Mouse (Mus musculus) heart, embryonic 13.5 days (tissue): ENCODE measurements around the gene Ptprg. TPM values are rescaled to one million over a fixed set of nuclear protein-coding genes. Genes with fewer than 3 reads are reported as not detected.

Experiments
- ATAC-seq: fragments of 200-750 bp; cut with Nextera tagmentation; 2 replicates; pipeline ENCODE4 v1.8.0; 2017; ENCODE audit warnings: moderate TSS enrichment; ENCODE audit not compliant: insufficient number of reproducible peaks, low FRiP score, low TSS enrichment; ENCODE audit errors: extremely low read depth
- H3K27ac ChIP-seq: fragments of 300-500 bp; sonication (generic); replicated peaks from 2 replicates; pipeline ENCODE4 v1.5.1; 2015; ENCODE audit warnings: moderate library complexity, mild to moderate bottlenecking, inconsistent platforms
- H3K27me3 ChIP-seq: fragments of 300-500 bp; sonication (generic); replicated peaks from 2 replicates; pipeline ENCODE4 v1.6.1; 2015; ENCODE audit warnings: mild to moderate bottlenecking, inconsistent platforms
- H3K36me3 ChIP-seq: fragments of 300-500 bp; sonication (generic); 2 replicates; pipeline ENCODE4 v1.6.1; 2015; ENCODE audit warnings: mild to moderate bottlenecking, inconsistent platforms
- H3K4me1 ChIP-seq: fragments of 300-500 bp; sonication (generic); 2 replicates; pipeline ENCODE4 v1.6.1; 2015; ENCODE audit warnings: inconsistent platforms
- H3K4me2 ChIP-seq: fragments of 300-500 bp; sonication (generic); 2 replicates; pipeline ENCODE4 v1.6.1; 2015; ENCODE audit warnings: inconsistent platforms, mild to moderate bottlenecking, moderate library complexity
- H3K4me3 ChIP-seq: fragments of 300-500 bp; sonication (generic); 2 replicates; pipeline ENCODE4 v1.5.1; 2015; ENCODE audit warnings: moderate library complexity, mild to moderate bottlenecking, inconsistent platforms
- H3K9ac ChIP-seq: fragments of 300-500 bp; sonication (generic); 2 replicates; pipeline ENCODE4 v1.6.1; 2015; ENCODE audit warnings: inconsistent platforms, mild to moderate bottlenecking, moderate library complexity
- H3K9me3 ChIP-seq: fragments of 300-500 bp; sonication (generic); 2 replicates; pipeline ENCODE4 v1.6.1; 2016; ENCODE audit warnings: inconsistent platforms
- WGBS: fragments of 180-500 bp; shearing (Covaris S2); methylation state at CpG from one replicate; pipeline ENCODE4 v1.1.7; 2015; ENCODE audit warnings: mixed read lengths; 5-methylcytosine and 5-hydroxymethylcytosine counted together
- polyA plus RNA-seq: library from polyadenylated mRNA; unstranded; fragments of >200 nt; fragmentation: Nextera tagmentation; extraction: Ambion mirVana; gene quantifications from 2 replicates; pipeline ENCODE4 v1.2.1, GENCODE M21; 2015

Gene Ptprg
- polyA plus RNA-seq, 1 experiment from 2014 or later, result 18.3 TPM

- H3K9ac ChIP-seq, result no peak overlapping the region
- H3K4me2 ChIP-seq, result no peak overlapping the region
- no peaks in the 10 kb centered on the region for H3K36me3 ChIP-seq
- WGBS, result 57% methylated on average over 9 of the region's 9 CpGs
- H3K9me3 ChIP-seq, result no peaks in the 10 kb centered on the region
- no peak for ATAC-seq
- H3K4me3 ChIP-seq, result no peak overlapping the region
- no peaks in the 10 kb centered on the region for H3K27me3 ChIP-seq
- no peak overlapping the region for H3K27ac ChIP-seq
- H3K4me1 ChIP-seq, result peaks cover 16% of the 10 kb centered on the region
Observed at GRCm38 (mm10) chr14:11664302-11664701, 111.0 kb downstream of the Ptprg start.

GRCm38 (mm10) chr14:11665046-11665445 lies 111.7 kb downstream of the Ptprg start:
- no peak overlapping the region for H3K9ac ChIP-seq
- H3K4me1 ChIP-seq, result peaks cover 16% of the 10 kb centered on the region
- H3K27ac ChIP-seq, result no peak overlapping the region
- no peak for ATAC-seq
- H3K4me2 ChIP-seq, result no peak overlapping the region
- H3K9me3 ChIP-seq, result no peaks in the 10 kb centered on the region
- no peak overlapping the region for H3K4me3 ChIP-seq
- H3K36me3 ChIP-seq, result no peaks in the 10 kb centered on the region
- 71% methylated on average over 7 of the region's 7 CpGs for WGBS
- H3K27me3 ChIP-seq, result no peaks in the 10 kb centered on the region

- H3K9me3 ChIP-seq, result no peaks in the 10 kb centered on the region
- no peak overlapping the region for H3K4me2 ChIP-seq
- WGBS, result 25% methylated on average over 3 of the region's 3 CpGs
- H3K36me3 ChIP-seq, result no peaks in the 10 kb centered on the region
- H3K9ac ChIP-seq, result no peak overlapping the region
- H3K27ac ChIP-seq, result no peak overlapping the region
- no peak overlapping the region for H3K4me3 ChIP-seq
- no peaks in the 10 kb centered on the region for H3K27me3 ChIP-seq
- peaks cover 15% of the 10 kb centered on the region for H3K4me1 ChIP-seq
- ATAC-seq, result no peak
Observed at GRCm38 (mm10) chr14:11667762-11668161, 114.4 kb downstream of the Ptprg start.

GRCm38 (mm10) chr14:11670847-11671246 lies 117.5 kb downstream of the Ptprg start:
- WGBS, result 22% methylated on average over 6 of the region's 6 CpGs
- Histone ChIP-seq H3K27ac (no peak overlapping the region), H3K9me3 (no peaks in the 10 kb centered on the region), H3K27me3 (no peaks in the 10 kb centered on the region), H3K4me3 (no peak overlapping the region), H3K9ac (no peak overlapping the region), H3K4me2 (0 out of 2 replicates have a peak overlapping the region, but pooled peaks have one; percentile 10), H3K4me1 (peaks cover 28% of the 10 kb centered on the region), H3K36me3 (no peaks in the 10 kb centered on the region)
- no peak for ATAC-seq

GRCm38 (mm10) chr14:11672981-11673547 lies 119.7 kb downstream of the Ptprg start:
- Histone ChIP-seq H3K9ac (no peak overlapping the region), H3K27me3 (no peaks in the 10 kb centered on the region), H3K9me3 (no peaks in the 10 kb centered on the region), H3K4me2 (no peak overlapping the region), H3K36me3 (no peaks in the 10 kb centered on the region), H3K4me1 (peaks cover 33% of the 10 kb centered on the region), H3K27ac (peak overlapping the region; percentile 28; the same call in 1 of the 2 replicates), H3K4me3 (no peak overlapping the region)
- no peak for ATAC-seq
- 61% methylated on average over 3 of the region's 3 CpGs for WGBS

GRCm38 (mm10) chr14:11678201-11678600 lies 124.9 kb downstream of the Ptprg start:
- Histone ChIP-seq H3K27me3 (no peaks in the 10 kb centered on the region), H3K4me2 (no peak overlapping the region), H3K4me3 (no peak overlapping the region), H3K9ac (no peak overlapping the region; the same call in 1 of the 2 replicates), H3K4me1 (peaks cover 73% of the 10 kb centered on the region), H3K36me3 (no peaks in the 10 kb centered on the region), H3K27ac (no peak overlapping the region), H3K9me3 (no peaks in the 10 kb centered on the region)
- no peak for ATAC-seq
- 48% methylated on average over 4 of the region's 4 CpGs for WGBS

- H3K4me1 ChIP-seq, result peaks cover 81% of the 10 kb centered on the region
- H3K9ac ChIP-seq, result no peak overlapping the region
- no peaks in the 10 kb centered on the region for H3K36me3 ChIP-seq
- H3K4me2 ChIP-seq, result no peak overlapping the region
- no peak overlapping the region for H3K27ac ChIP-seq
- 62% methylated on average over 3 of the region's 3 CpGs for WGBS
- no peaks in the 10 kb centered on the region for H3K9me3 ChIP-seq
- ATAC-seq, result no peak
- H3K27me3 ChIP-seq, result no peaks in the 10 kb centered on the region
- no peak overlapping the region for H3K4me3 ChIP-seq
Observed at GRCm38 (mm10) chr14:11679741-11680140, 126.4 kb downstream of the Ptprg start.

GRCm38 (mm10) chr14:11680621-11681020 lies 127.3 kb downstream of the Ptprg start:
- Histone ChIP-seq H3K9me3 (no peaks in the 10 kb centered on the region), H3K4me3 (no peak overlapping the region), H3K27ac (no peak overlapping the region), H3K27me3 (no peaks in the 10 kb centered on the region), H3K9ac (no peak overlapping the region), H3K4me1 (peaks cover 75% of the 10 kb centered on the region), H3K4me2 (no peak overlapping the region), H3K36me3 (no peaks in the 10 kb centered on the region)
- ATAC-seq, result no peak
- 57% methylated on average over 2 of the region's 2 CpGs for WGBS

GRCm38 (mm10) chr14:11682441-11682840 lies 129.1 kb downstream of the Ptprg start:
- Histone ChIP-seq H3K27me3 (no peaks in the 10 kb centered on the region), H3K36me3 (no peaks in the 10 kb centered on the region), H3K4me3 (no peak overlapping the region), H3K27ac (peak overlapping the region; percentile 69), H3K9ac (no peak overlapping the region), H3K9me3 (no peaks in the 10 kb centered on the region), H3K4me1 (peaks cover 76% of the 10 kb centered on the region), H3K4me2 (peak overlapping the region; percentile 32)
- ATAC-seq, result no peak
- WGBS, result 24% methylated on average over 3 of the region's 3 CpGs

- WGBS, result 40% methylated on average over 10 of the region's 10 CpGs
- no peak overlapping the region for H3K4me2 ChIP-seq
- H3K36me3 ChIP-seq, result no peaks in the 10 kb centered on the region
- H3K27ac ChIP-seq, result 0 out of 2 replicates have a peak overlapping the region, but pooled peaks have one; percentile 21
- H3K9ac ChIP-seq, result peak overlapping the region; percentile 15; the same call in 1 of the 2 replicates
- H3K27me3 ChIP-seq, result no peaks in the 10 kb centered on the region
- H3K9me3 ChIP-seq, result no peaks in the 10 kb centered on the region
- no peak overlapping the region for H3K4me3 ChIP-seq
- H3K4me1 ChIP-seq, result peaks cover 75% of the 10 kb centered on the region
- ATAC-seq, result no peak
Observed at GRCm38 (mm10) chr14:11683386-11684081, 130.2 kb downstream of the Ptprg start.

- Histone ChIP-seq H3K9me3 (no peaks in the 10 kb centered on the region), H3K27me3 (no peaks in the 10 kb centered on the region), H3K27ac (0 out of 2 replicates have a peak overlapping the region, but pooled peaks have one; percentile 21), H3K9ac (peak overlapping the region; percentile 15; the same call in 1 of the 2 replicates), H3K4me3 (no peak overlapping the region), H3K36me3 (no peaks in the 10 kb centered on the region), H3K4me1 (peaks cover 73% of the 10 kb centered on the region), H3K4me2 (no peak overlapping the region)
- ATAC-seq, result no peak
- 67% methylated on average over 2 of the region's 2 CpGs for WGBS
Observed at GRCm38 (mm10) chr14:11684104-11684503, 130.8 kb downstream of the Ptprg start.

GRCm38 (mm10) chr14:11687541-11687940 lies 134.2 kb downstream of the Ptprg start:
- Histone ChIP-seq H3K27ac (peak overlapping the region; percentile 58), H3K4me2 (no peak overlapping the region), H3K4me3 (no peak overlapping the region), H3K9me3 (no peaks in the 10 kb centered on the region), H3K36me3 (no peaks in the 10 kb centered on the region), H3K4me1 (peaks cover 43% of the 10 kb centered on the region), H3K27me3 (no peaks in the 10 kb centered on the region), H3K9ac (no peak overlapping the region)
- WGBS, result 14% methylated on average over 1 of the region's 1 CpGs
- ATAC-seq, result no peak
